Mouse (Mus musculus) small intestine, adult 2 months (tissue): ENCODE data around the gene C2cd5. TPM values are rescaled to one million over a fixed set of nuclear protein-coding genes. Genes with fewer than 3 reads are reported as not detected.

ENCODE experiments used
- H3K27ac ChIP-seq: fragments of 200-500 bp; 2 replicates; pipeline ENCODE4 v1.5.1; 2012; ENCODE audit warnings: low read depth, low read length, control low read depth, inconsistent platforms; ENCODE audit not compliant: insufficient read depth
- H3K27me3 ChIP-seq: fragments of 200-500 bp; 2 replicates; pipeline ENCODE4 v1.6.1; 2012; ENCODE audit warnings: mild to moderate bottlenecking, moderate library complexity, low read length, inconsistent platforms; ENCODE audit not compliant: control insufficient read depth, insufficient read depth
- H3K36me3 ChIP-seq: fragments of 200-500 bp; 2 replicates; pipeline ENCODE4 v1.6.1; 2012; ENCODE audit warnings: mild to moderate bottlenecking, low read length, control low read depth, inconsistent platforms; ENCODE audit not compliant: control insufficient read depth, insufficient read depth
- H3K4me1 ChIP-seq: fragments of 200-500 bp; 2 replicates; pipeline ENCODE4 v1.6.1; 2012; ENCODE audit warnings: low read length, inconsistent platforms, mixed read lengths; ENCODE audit not compliant: control insufficient read depth, insufficient read depth, insufficient read length
- H3K4me3 ChIP-seq: fragments of 200-500 bp; 2 replicates; pipeline ENCODE4 v1.5.1; 2012; ENCODE audit warnings: low read depth, mild to moderate bottlenecking, control low read depth, inconsistent platforms, low read length, moderate library complexity
- CTCF ChIP-seq: fragments of 200-500 bp; IDR thresholded peaks from 2 replicates; pipeline ENCODE4 v1.5.1; 2012; ENCODE audit warnings: low read depth, mild to moderate bottlenecking, control low read depth, inconsistent platforms, low read length, moderate library complexity, mixed read lengths; ENCODE audit not compliant: insufficient replicate concordance, insufficient read length; ENCODE audit errors: extremely low read depth
- POLR2A ChIP-seq: fragments of 200-500 bp; IDR thresholded peaks from 2 replicates; pipeline ENCODE4 v1.6.1; 2012; ENCODE audit warnings: low read depth, mild to moderate bottlenecking, control low read depth, inconsistent platforms, low read length, moderate library complexity
- WGBS: fragments of 180-500 bp; shearing (Covaris S2); methylation state at CpG from one replicate; pipeline ENCODE4 v1.1.7; 2018; 5-methylcytosine and 5-hydroxymethylcytosine counted together
- polyA plus RNA-seq: library from polyadenylated mRNA; depleted of rRNA; stranded (reverse); fragments of >200 nt; gene quantifications from 2 replicates; pipeline ENCODE4 v1.2.3, GENCODE M21; 2012

The C2cd5 gene
- polyA plus RNA-seq, 1 experiment, result 15.9 TPM

GRCm38 (mm10) chr6:142977221-142977620, 122.7 kb downstream of the C2cd5 start:
- no peaks in the 10 kb centered on the region for H3K4me1 ChIP-seq
- H3K4me3 ChIP-seq, result no peak overlapping the region
- TF ChIP-seq POLR2A (no peak), CTCF (peak; percentile 15; the same call in 1 of the 2 replicates)
- H3K27ac ChIP-seq, result no peak overlapping the region
- H3K36me3 ChIP-seq, result no peaks in the 10 kb centered on the region
- 44% methylated on average over 1 of the region's 1 CpGs for WGBS
- H3K27me3 ChIP-seq, result no peaks in the 10 kb centered on the region; the same call in 1 of the 2 replicates

GRCm38 (mm10) chr6:142973289-142973688, 126.7 kb downstream of the C2cd5 start:
- H3K27me3 ChIP-seq, result no peaks in the 10 kb centered on the region; the same call in 1 of the 2 replicates
- H3K36me3 ChIP-seq, result no peaks in the 10 kb centered on the region
- TF ChIP-seq CTCF (no peak), POLR2A (no peak)
- H3K27ac ChIP-seq, result no peak overlapping the region
- H3K4me3 ChIP-seq, result no peak overlapping the region
- H3K4me1 ChIP-seq, result no peaks in the 10 kb centered on the region
- WGBS, result 87% methylated on average over 7 of the region's 7 CpGs

GRCm38 (mm10) chr6:142972205-142972604, 127.7 kb downstream of the C2cd5 start:
- Histone ChIP-seq H3K4me3 (no peak overlapping the region), H3K4me1 (no peaks in the 10 kb centered on the region), H3K27me3 (no peaks in the 10 kb centered on the region; the same call in 1 of the 2 replicates), H3K27ac (no peak overlapping the region), H3K36me3 (no peaks in the 10 kb centered on the region)
- WGBS, result 41% methylated on average over 2 of the region's 2 CpGs
- no peak for TF ChIP-seq CTCF
- no peak for TF ChIP-seq POLR2A

GRCm38 (mm10) chr6:142967407-142967806, 132.5 kb downstream of the C2cd5 start:
- H3K4me3 ChIP-seq, result no peak overlapping the region
- H3K4me1 ChIP-seq, result no peaks in the 10 kb centered on the region
- TF ChIP-seq POLR2A (no peak), CTCF (no peak)
- 0 out of 2 replicates have a peak, but pooled peaks cover 3% of the 10 kb centered on the region for H3K27me3 ChIP-seq
- 84% methylated on average over 1 of the region's 1 CpGs for WGBS
- no peak overlapping the region for H3K27ac ChIP-seq
- H3K36me3 ChIP-seq, result no peaks in the 10 kb centered on the region

GRCm38 (mm10) chr6:142964531-142965385, 135.2 kb downstream of the C2cd5 start:
- no peaks in the 10 kb centered on the region for H3K36me3 ChIP-seq
- H3K4me3 ChIP-seq, result peak overlapping the region; percentile 53
- no peak overlapping the region for H3K27ac ChIP-seq
- no peaks in the 10 kb centered on the region for H3K4me1 ChIP-seq
- TF ChIP-seq CTCF (peak; percentile 39; the same call in 1 of the 2 replicates), POLR2A (no peak)
- 0 out of 2 replicates have a peak, but pooled peaks cover 3% of the 10 kb centered on the region for H3K27me3 ChIP-seq
- 2% methylated on average over 39 of the region's 39 CpGs for WGBS

- no peak within 1 kb of the TSS for H3K27ac ChIP-seq
- 0 out of 2 replicates have a peak, but pooled peaks cover 3% of the 10 kb centered on the region for H3K27me3 ChIP-seq
- 3% methylated on average over 45 of the region's 45 CpGs for WGBS
- TF ChIP-seq CTCF (no peak), POLR2A (no peak)
- no peaks in the 10 kb centered on the region for H3K36me3 ChIP-seq
- peak within 1 kb of the TSS; percentile 53 for H3K4me3 ChIP-seq
- H3K4me1 ChIP-seq, result no peaks in the 10 kb centered on the region
These were observed 135.8 kb downstream of the C2cd5 start, which contains the start of gene St8sia1 for GRCm38 (mm10) chr6:142964076-142964530. Gene St8sia1 (minus strand): TSS chr6:142964452.

- no peak overlapping the region for H3K27ac ChIP-seq
- WGBS, result 28% methylated on average over 30 of the region's 30 CpGs
These were observed 136.4 kb downstream of the C2cd5 start for GRCm38 (mm10) chr6:142963480-142964075.

More at GRCm38 (mm10) chr6:142963480-142964075, 136.4 kb downstream of the C2cd5 start:
- Histone ChIP-seq H3K4me1 (no peaks in the 10 kb centered on the region), H3K36me3 (no peaks in the 10 kb centered on the region), H3K4me3 (peak overlapping the region; percentile 53), H3K27me3 (0 out of 2 replicates have a peak, but pooled peaks cover 3% of the 10 kb centered on the region)
- TF ChIP-seq CTCF (no peak), POLR2A (no peak)
